Mouse (Mus musculus): Measurements from ENCODE around the gene Pth2. TPM values are rescaled to one million over a fixed set of nuclear protein-coding genes. Genes with fewer than 3 reads are reported as not detected.

The Pth2 gene
- total RNA-seq (2014; rRNA removed) = not detected in 2 replicates
- not detected in 2 replicates for polyA plus RNA-seq (2012; rRNA removed)

GRCm38 (mm10) chr7:45180896-45181477 is at the start of gene Pth2:
Pth2 (plus strand) TSS chr7:45180995.
- Histone ChIP-seq H3K4me3 (ENCODE audit: insufficient read depth, low read depth, low read length) (no peak within 1 kb of the TSS), H3K4me1 (ENCODE audit: control insufficient read depth, insufficient read depth, low read length) (peaks cover 5% of the 10 kb centered on the region; the same call in 1 of the 2 replicates), H3K27me3 (ENCODE audit: control insufficient read depth, insufficient read depth, low read length) (peaks cover 37% of the 10 kb centered on the region), H3K36me3 (ENCODE audit: control insufficient read depth, insufficient read depth, low read length) (no peaks in the 10 kb centered on the region), H3K27ac (replicated peaks; ENCODE audit: insufficient read depth, low read depth, low read length) (no peak within 1 kb of the TSS), H3K79me2 (ENCODE audit: control insufficient read depth, insufficient read depth, low read length) (no peaks in the 10 kb centered on the region), H3K9ac (ENCODE audit: low read depth, low read length) (no peak within 1 kb of the TSS)
- WGBS = 34% methylated on average over 20 of the region's 20 CpGs
- DNase-seq (ENCODE audit: extremely low read depth, low read depth, low spot score) = no peak
- TF ChIP-seq CTCF (IDR thresholded peaks at IDR 0.05; ENCODE audit: low read depth, low read length) (no peak), POLR2A (IDR thresholded peaks at IDR 0.05; ENCODE audit: extremely low read depth, insufficient read depth, low read length) (no peak)

- peaks cover 26% of the 10 kb centered on the region for H3K4me1 ChIP-seq (ENCODE audit: control insufficient read depth, insufficient read depth, low read length)
- H3K27me3 ChIP-seq (ENCODE audit: control insufficient read depth, insufficient read depth, low read length) = no peaks in the 10 kb centered on the region
- TF ChIP-seq CTCF (IDR thresholded peaks at IDR 0.05; ENCODE audit: low read depth, low read length) = no peak
- no peak for TF ChIP-seq POLR2A (IDR thresholded peaks at IDR 0.05; ENCODE audit: extremely low read depth, insufficient read depth, low read length)
- 83% methylated on average over 11 of the region's 11 CpGs for WGBS
- peaks cover 11% of the 10 kb centered on the region; the same call in 1 of the 2 replicates for H3K79me2 ChIP-seq (ENCODE audit: control insufficient read depth, insufficient read depth, low read length)
- 0 out of 2 replicates have a peak overlapping the region, but pooled peaks have one; percentile 6 for H3K9ac ChIP-seq (ENCODE audit: low read depth, low read length)
- peaks cover 5% of the 10 kb centered on the region; the same call in 1 of the 2 replicates for H3K36me3 ChIP-seq (ENCODE audit: control insufficient read depth, insufficient read depth, low read length)
- peak overlapping the region; percentile 52 for H3K27ac ChIP-seq (replicated peaks; ENCODE audit: insufficient read depth, low read depth, low read length)
- no peak overlapping the region for H3K4me3 ChIP-seq (ENCODE audit: insufficient read depth, low read depth, low read length)
- DNase-seq (ENCODE audit: extremely low read depth, low read depth, low spot score) = no peak
Observed at GRCm38 (mm10) chr7:45131850-45132249, 48.9 kb upstream of the Pth2 start.

- TF ChIP-seq CTCF (IDR thresholded peaks at IDR 0.05; ENCODE audit: low read depth, low read length) (peak; percentile 43), POLR2A (IDR thresholded peaks at IDR 0.05; ENCODE audit: extremely low read depth, insufficient read depth, low read length) (no peak)
- no peak overlapping the region for H3K27ac ChIP-seq (replicated peaks; ENCODE audit: insufficient read depth, low read depth, low read length)
- H3K27me3 ChIP-seq (ENCODE audit: control insufficient read depth, insufficient read depth, low read length) = no peaks in the 10 kb centered on the region
Observed at GRCm38 (mm10) chr7:45133446-45134159, 47.2 kb upstream of the Pth2 start.

GRCm38 (mm10) chr7:45134544-45135026 is 46.2 kb upstream of the Pth2 start:
- no peak overlapping the region for H3K9ac ChIP-seq (ENCODE audit: low read depth, low read length)

More at GRCm38 (mm10) chr7:45133446-45134159, 47.2 kb upstream of the Pth2 start:
- 94% methylated on average over 8 of the region's 8 CpGs for WGBS
- Histone ChIP-seq H3K4me3 (ENCODE audit: insufficient read depth, low read depth, low read length) (no peak overlapping the region), H3K9ac (ENCODE audit: low read depth, low read length) (no peak overlapping the region), H3K79me2 (ENCODE audit: control insufficient read depth, insufficient read depth, low read length) (no peaks in the 10 kb centered on the region; the same call in 1 of the 2 replicates), H3K36me3 (ENCODE audit: control insufficient read depth, insufficient read depth, low read length) (no peaks in the 10 kb centered on the region), H3K4me1 (ENCODE audit: control insufficient read depth, insufficient read depth, low read length) (peaks cover 19% of the 10 kb centered on the region)
- DNase-seq (ENCODE audit: extremely low read depth, low read depth, low spot score) = no peak

GRCm38 (mm10) chr7:45135370-45135769 is 45.4 kb upstream of the Pth2 start:
- peak overlapping the region; percentile 76 for H3K9ac ChIP-seq (ENCODE audit: low read depth, low read length)
- H3K36me3 ChIP-seq (ENCODE audit: control insufficient read depth, insufficient read depth, low read length) = no peaks in the 10 kb centered on the region
- WGBS = 85% methylated on average over 3 of the region's 3 CpGs
- peak overlapping the region; percentile 70; the same call in 1 of the 2 replicates for H3K4me3 ChIP-seq (ENCODE audit: insufficient read depth, low read depth, low read length)
- no peaks in the 10 kb centered on the region for H3K27me3 ChIP-seq (ENCODE audit: control insufficient read depth, insufficient read depth, low read length)
- peaks cover 21% of the 10 kb centered on the region for H3K4me1 ChIP-seq (ENCODE audit: control insufficient read depth, insufficient read depth, low read length)
- no peak for TF ChIP-seq CTCF (IDR thresholded peaks at IDR 0.05; ENCODE audit: low read depth, low read length)
- no peak for TF ChIP-seq POLR2A (IDR thresholded peaks at IDR 0.05; ENCODE audit: extremely low read depth, insufficient read depth, low read length)
- H3K27ac ChIP-seq (replicated peaks; ENCODE audit: insufficient read depth, low read depth, low read length) = no peak overlapping the region
- no peaks in the 10 kb centered on the region; the same call in 1 of the 2 replicates for H3K79me2 ChIP-seq (ENCODE audit: control insufficient read depth, insufficient read depth, low read length)
- no peak for DNase-seq (ENCODE audit: extremely low read depth, low read depth, low spot score)

More at GRCm38 (mm10) chr7:45134544-45135026, 46.2 kb upstream of the Pth2 start:
- Histone ChIP-seq H3K27ac (replicated peaks; ENCODE audit: insufficient read depth, low read depth, low read length) (no peak overlapping the region), H3K4me3 (ENCODE audit: insufficient read depth, low read depth, low read length) (no peak overlapping the region), H3K36me3 (ENCODE audit: control insufficient read depth, insufficient read depth, low read length) (no peaks in the 10 kb centered on the region), H3K79me2 (ENCODE audit: control insufficient read depth, insufficient read depth, low read length) (no peaks in the 10 kb centered on the region; the same call in 1 of the 2 replicates), H3K4me1 (ENCODE audit: control insufficient read depth, insufficient read depth, low read length) (peaks cover 19% of the 10 kb centered on the region), H3K27me3 (ENCODE audit: control insufficient read depth, insufficient read depth, low read length) (no peaks in the 10 kb centered on the region)
- TF ChIP-seq POLR2A (IDR thresholded peaks at IDR 0.05; ENCODE audit: extremely low read depth, insufficient read depth, low read length) (no peak), CTCF (IDR thresholded peaks at IDR 0.05; ENCODE audit: low read depth, low read length) (no peak)
- DNase-seq (ENCODE audit: extremely low read depth, low read depth, low spot score) = no peak
- WGBS = 47% methylated on average over 12 of the region's 12 CpGs
